Mouse (Mus musculus) stomach, postnatal 0 days (tissue): ENCODE measurements at regions not wholly inside any gene's neighbourhood (a gene's known extent, or its start where the extent isn't known, plus 50 kb on each side); places are given as distances from the start of the nearest gene placed in this dataset.

Source experiments
- CTCF ChIP-seq: IDR thresholded peaks from 2 replicates; pipeline ENCODE4 v1.5.1; 2016; ENCODE audit warnings: antibody characterized with exemption, low read depth, mild to moderate bottlenecking, moderate library complexity
- EP300 ChIP-seq: optimal IDR thresholded peaks from 2 replicates; pipeline ENCODE3; 2016; ENCODE audit warnings: antibody characterized with exemption

GRCm38 (mm10) chr13:97510431-97511261 is 249.8 kb downstream of the Gm10260 start:
- TF ChIP-seq CTCF, result no peak
- no peak for TF ChIP-seq EP300
